Mouse (Mus musculus): ENCODE measurements around the gene Ier5l. TPM values are rescaled to one million over a fixed set of nuclear protein-coding genes. Genes with fewer than 3 reads are reported as not detected.

The Ier5l gene
- polyA plus RNA-seq (2012; rRNA removed; ENCODE audit: low replicate concordance) = 13.4 and 28.6 TPM in 2 replicates

GRCm38 (mm10) chr2:30474039-30474438 is at the start of gene Ier5l:
Gene Ier5l (minus strand): TSS chr2:30474219.

Other genes starting within 250 kb of the Ier5l start
- gene Lrrc8a, start 236.5 kb downstream of the Ier5l start, polyA plus RNA-seq (2012; rRNA removed; ENCODE audit: low replicate concordance) = 44.2 and 66.0 TPM in 2 replicates
- 12.7 and 13.6 TPM in 2 replicates for gene Gm28035, start 233.7 kb downstream of the Ier5l start, polyA plus RNA-seq (2012; rRNA removed; ENCODE audit: low replicate concordance)
- gene Phyhd1, start 208.0 kb downstream of the Ier5l start, polyA plus RNA-seq (2012; rRNA removed; ENCODE audit: low replicate concordance) = 59.0 and 102 TPM in 2 replicates
- not detected in 2 replicates for gene Gm28038, start 193.2 kb downstream of the Ier5l start, polyA plus RNA-seq (2012; rRNA removed; ENCODE audit: low replicate concordance)
- gene Dolk, start 187.9 kb downstream of the Ier5l start, polyA plus RNA-seq (2012; rRNA removed; ENCODE audit: low replicate concordance) = 58.1 and 113 TPM in 2 replicates
- 32.1 and 51.8 TPM in 2 replicates for gene Nup188, start 187.8 kb downstream of the Ier5l start, polyA plus RNA-seq (2012; rRNA removed; ENCODE audit: low replicate concordance)
- 268 and 456 TPM in 2 replicates for gene Sh3glb2, start 114.9 kb downstream of the Ier5l start, polyA plus RNA-seq (2012; rRNA removed; ENCODE audit: low replicate concordance)
- 75.0 and 133 TPM in 2 replicates for gene Miga2, start 110.0 kb downstream of the Ier5l start, polyA plus RNA-seq (2012; rRNA removed; ENCODE audit: low replicate concordance)
- 53.2 and 65.5 TPM in 2 replicates for gene Dolpp1, start 82.0 kb downstream of the Ier5l start, polyA plus RNA-seq (2012; rRNA removed; ENCODE audit: low replicate concordance)
- gene Crat, start 58.4 kb downstream of the Ier5l start, polyA plus RNA-seq (2012; rRNA removed; ENCODE audit: low replicate concordance) = 212 and 378 TPM in 2 replicates
- gene Ptpa, start 58.2 kb downstream of the Ier5l start, polyA plus RNA-seq (2012; rRNA removed; ENCODE audit: low replicate concordance) = 213 and 291 TPM in 2 replicates
- 0.39 and 2.7 TPM in 2 replicates for gene Cstad, start 120.8 kb upstream of the Ier5l start, polyA plus RNA-seq (2012; rRNA removed; ENCODE audit: low replicate concordance)